Mouse (Mus musculus): ENCODE measurements around the gene Tube1.

The Tube1 gene

GRCm38 (mm10) chr10:39133462-39134310 is at the start of gene Tube1, which contains the start of gene Fam229b:
Gene Tube1, plus strand, starts transcription at chr10:39133976.
Gene Fam229b, minus strand, starts transcription at chr10:39133914.
- peak; percentile 94 to 95 for DNase-seq

GRCm38 (mm10) chr10:39096981-39097380 is 36.8 kb upstream of the Tube1 start:
- DNase-seq = peak; percentile 31 to 63

- no peak for DNase-seq
Measured at GRCm38 (mm10) chr10:39098746-39099145, 35.0 kb upstream of the Tube1 start.

DNA sequence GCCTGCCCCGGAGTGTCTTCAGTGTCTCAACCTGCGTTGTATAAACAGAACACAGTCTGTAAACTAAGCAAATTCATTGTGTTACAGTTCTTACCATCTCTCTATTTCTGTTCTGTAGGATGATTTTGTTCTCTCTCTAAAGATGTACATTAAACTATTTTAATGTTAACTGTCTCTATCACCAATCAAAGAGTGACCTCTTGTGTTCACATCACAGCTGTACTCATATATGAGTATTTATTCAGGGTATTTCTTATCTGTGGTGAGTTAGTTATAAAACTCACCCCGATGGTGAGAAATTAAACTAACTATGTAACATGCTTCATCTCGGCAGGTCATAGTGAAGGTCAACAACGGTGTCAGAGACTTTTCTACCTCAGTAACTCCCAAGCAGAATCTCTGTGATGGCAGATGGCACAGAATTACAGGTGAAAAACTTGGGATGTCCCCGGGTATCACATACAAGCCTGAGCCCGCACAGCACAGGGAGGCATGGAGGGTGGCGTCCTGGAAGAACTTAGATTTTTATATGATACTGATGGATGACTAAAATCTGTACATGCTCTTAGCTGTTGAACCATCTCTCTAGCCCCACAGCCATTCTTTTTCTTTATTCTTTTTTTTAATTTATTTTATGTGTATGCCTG is 28.9 kb upstream of the Tube1 start:
- DNase-seq = no peak

DNA sequence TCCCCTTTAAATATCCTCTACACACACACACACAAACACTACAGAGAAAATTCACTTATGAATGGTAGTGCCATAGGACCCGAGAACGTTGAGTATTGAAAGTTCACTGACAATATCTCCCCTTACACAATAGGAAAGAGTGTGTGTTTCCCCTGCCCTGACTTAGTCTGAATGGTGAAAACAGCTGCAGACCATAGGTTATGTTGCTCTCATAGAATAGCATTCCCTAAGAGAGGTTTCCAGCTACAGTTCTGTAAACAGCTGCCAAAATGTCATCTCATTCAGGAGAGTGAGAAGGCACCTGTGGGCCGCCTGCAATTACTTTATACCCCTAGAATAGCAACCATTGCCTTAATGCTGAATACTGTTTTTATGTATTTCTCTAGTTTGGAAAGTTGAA is 27.4 kb upstream of the Tube1 start:
- no peak for DNase-seq

DNA sequence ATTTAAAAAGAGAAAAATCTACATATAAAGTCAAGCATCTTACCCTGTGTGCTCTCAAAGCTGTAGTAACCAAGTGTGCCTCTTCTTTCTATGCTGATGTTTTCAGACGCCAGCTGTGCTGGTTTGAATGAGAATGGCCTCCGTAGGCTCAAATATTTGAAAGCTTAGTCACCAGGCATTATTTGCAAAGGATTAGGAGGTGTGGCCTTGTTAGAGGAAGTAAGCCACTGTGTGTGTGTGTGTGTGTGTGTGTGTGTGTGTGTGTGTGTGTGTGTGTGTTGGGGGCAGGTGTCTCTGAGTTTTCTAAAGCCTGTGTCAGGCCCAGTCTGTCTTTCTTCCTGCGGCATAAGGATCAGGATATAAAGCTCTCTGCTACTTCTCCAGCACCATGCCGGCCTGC is 26.8 kb upstream of the Tube1 start:
- DNase-seq = no peak

- DNase-seq = no peak
Measured at GRCm38 (mm10) chr10:39108837-39109488, 24.8 kb upstream of the Tube1 start.

DNA sequence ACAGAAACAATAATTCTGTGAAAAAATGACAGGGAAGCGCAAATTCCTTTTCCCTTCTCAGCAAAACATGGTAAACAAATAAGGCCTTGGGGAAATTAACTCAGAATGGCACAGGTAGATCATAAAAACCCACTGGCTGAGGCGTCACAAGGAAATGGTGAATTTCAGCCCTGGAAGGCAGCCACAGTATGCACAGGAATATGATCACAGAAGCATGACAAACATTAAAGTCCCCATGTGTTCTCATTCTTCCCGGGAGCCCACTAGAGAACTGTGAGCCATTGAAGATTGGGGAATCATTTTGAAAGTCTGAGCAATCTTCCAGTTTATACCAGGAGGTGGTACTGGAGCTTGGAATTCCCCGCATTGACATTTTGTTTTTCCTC is 24.3 kb upstream of the Tube1 start:
- no peak for DNase-seq

- DNase-seq = no peak
Measured at GRCm38 (mm10) chr10:39121412-39121811, 12.4 kb upstream of the Tube1 start.

DNA sequence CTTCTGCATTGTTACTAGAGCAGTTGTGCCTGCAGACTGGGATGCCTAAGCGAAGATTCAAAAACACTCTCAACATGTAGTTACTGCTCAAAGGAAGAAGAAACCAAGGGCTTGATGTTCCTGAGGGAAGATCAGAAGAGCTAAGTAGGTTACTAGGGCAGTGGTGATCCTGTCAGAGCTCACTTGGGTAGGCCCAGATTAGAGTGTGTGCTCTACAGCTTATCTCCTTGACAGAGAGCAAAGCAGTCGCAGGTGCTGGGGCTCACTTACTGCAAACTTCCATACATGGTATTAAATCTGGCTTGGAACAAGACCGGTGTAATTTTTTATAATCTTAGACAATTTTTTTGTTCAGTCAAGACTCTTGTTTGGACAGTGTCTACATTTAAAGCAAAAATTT is 4.0 kb downstream of the Tube1 start:
- no peak for DNase-seq

DNA sequence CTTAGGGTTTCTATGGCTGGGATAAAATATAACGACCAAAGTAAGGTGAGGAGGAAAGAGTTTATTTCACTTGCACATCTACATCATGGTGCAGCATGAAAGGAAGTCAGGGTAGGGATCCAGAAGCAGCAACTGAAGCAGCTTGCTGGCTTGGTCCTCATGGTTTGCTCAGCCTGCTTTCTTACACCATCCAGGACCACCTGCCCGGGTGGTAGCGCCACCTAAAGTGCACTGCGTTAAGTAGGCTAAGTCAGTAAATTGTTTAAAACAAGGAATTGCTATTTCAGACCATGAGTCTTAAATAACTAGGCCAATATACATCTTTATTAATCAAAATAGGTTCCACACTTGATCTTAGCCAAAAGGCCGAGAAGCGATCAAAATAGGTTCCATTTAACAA is 5.0 kb downstream of the Tube1 start:
- DNase-seq = no peak

DNA sequence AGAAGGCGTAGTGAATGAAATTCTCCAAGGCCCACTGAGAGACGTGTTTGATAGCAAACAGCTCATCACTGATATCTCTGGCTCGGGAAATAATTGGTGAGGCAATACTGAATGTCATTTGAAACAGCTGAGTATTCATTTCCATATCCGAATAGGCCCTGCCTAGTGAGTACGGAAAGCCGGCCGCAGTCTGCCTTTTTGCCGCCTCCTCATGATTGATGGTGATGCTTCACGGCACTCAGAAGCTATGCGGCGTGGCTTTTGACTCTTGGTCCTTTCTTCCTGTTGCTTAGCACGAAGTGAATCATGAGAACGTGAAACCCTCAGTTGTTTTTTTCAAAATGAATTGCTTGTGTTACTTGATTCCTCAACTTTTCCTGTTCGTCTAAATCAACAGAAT is 7.1 kb downstream of the Tube1 start:
- no peak for DNase-seq

DNA sequence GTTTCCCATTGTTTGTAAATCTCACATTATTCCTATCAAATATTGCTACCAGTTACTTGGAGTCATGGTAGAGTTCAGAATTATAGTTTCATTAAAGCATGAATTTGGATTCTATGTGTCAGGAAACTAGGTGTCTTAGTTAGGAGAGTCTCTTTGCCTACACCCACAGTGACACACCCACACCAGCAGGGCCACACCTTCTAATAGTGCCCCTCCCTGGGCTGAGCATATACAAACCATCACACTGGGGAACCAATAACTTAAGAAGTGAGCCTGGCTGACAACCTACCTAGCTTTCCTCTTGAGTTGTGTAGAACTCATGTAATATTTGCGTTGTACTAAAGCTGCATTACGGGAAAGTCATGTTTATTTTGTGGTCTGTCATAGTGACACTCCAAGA is 7.6 kb downstream of the Tube1 start:
- no peak for DNase-seq

GRCm38 (mm10) chr10:39142216-39142615 is 8.4 kb downstream of the Tube1 start:
- no peak for DNase-seq

DNA sequence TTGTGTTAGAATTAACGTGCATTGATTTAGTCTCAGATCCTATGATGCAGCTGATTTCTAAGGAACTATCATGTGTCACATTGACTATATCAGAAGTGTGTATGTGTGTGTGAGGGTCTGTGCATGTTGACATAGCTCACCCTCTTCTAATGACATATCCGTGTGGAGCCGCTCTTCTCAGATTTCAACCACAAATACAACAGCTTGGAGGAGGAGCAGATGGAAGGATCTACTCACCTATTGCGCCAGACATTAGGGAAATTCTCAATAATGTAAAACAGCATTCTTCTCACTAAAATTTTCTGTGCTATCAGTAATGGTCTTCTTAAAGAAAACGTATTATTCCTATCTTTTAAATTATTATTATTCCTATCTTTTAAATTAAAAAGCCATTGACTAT is 22.9 kb downstream of the Tube1 start:
- no peak for DNase-seq

DNA sequence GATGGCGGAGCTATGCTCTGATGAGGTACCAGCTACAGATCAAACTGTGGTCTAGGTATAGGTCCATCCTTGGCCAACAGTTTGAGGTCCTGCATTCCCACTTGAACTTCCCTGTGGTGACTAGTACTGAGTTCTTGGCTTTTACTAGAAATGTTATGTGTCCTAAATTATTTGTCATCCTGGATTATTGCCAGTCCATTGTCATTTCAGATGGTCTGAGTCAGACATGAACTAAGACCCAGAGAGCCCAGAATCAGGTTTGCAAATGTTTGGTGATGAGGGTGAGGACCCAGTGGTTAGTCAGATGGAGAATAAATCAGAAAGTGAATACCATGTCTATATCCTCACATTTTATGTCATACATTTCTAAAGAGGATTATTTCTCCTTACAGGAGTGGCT is 23.5 kb downstream of the Tube1 start:
- DNase-seq = no peak

DNA sequence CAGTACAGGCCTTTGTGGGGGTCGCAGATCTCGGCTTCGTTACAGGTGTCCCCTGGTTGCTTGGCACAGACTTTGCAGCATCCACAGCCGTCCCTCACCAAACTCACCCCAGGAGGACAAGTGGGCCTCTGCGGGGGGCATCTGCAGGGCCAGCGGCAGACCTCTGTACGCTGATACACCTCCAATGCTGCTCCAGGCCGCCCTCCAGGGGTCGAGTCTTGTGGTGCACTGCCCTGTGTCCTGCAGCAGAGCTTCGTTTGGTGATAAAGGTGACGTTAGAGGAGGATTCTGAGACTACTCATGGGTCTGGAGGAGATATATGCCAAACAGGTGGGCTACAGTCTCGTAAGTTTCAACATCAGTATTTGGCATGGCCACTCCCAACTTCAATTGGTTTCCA is 24.5 kb downstream of the Tube1 start:
- DNase-seq = no peak

DNA sequence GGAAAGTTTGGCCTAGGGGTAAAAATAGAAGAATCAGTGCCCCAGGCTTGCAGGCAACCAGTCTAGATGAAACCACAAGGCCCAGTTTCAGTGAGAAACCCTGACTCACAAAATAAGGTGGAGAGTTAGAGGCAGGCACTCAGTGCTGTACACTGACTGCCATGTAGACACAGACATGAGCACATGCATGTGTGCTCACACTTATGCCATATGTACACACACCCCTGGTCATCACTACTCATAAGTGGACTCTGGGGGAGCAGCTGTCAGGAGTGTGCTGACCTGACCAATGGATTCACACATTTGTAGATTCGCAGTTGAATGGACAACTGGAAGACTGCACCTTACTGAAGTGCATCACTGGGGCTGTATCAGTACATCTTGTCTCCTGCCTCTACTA is 27.6 kb downstream of the Tube1 start:
- no peak for DNase-seq

DNA sequence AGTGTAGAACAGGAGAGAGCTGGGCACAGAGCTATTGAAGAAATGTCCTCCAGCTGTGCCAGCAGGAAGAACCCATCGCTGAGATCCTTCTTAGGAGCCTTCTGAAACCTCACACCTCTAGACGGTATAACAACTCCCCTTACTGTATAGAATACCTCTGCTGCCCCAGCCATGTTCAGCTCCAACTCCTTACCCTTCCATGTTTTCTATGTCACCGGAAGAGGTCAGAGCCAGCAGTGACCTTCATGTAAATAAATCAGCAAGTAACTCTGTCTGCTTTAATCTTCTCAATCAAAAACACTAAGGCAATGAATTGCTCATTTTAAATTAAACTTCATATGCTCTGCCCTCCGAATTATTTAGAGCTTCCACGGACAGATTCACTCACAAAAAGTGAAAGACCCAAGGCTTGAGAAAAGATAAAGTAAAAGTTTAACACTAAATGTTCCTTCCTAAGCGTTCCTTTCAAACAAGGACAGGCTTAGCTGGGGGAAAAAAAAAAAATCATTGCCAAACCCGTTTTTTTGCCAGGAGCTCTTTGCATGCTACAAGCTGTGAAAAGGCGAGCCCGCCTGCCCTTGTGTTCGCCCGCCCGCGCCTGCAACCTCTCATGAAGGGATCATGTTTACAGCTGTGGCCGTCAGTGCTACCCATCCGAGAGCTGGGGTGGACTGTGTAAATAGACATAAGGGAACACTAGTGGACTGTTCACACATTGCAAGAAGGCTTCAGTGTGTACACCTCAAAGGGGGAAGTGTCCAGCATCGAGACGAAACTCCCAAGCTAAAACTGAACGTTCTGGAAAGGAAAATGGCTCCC is 29.1 kb downstream of the Tube1 start:
- DNase-seq = peak in 1 of 2 experiments; percentile 15

- no peak for DNase-seq
Measured at GRCm38 (mm10) chr10:39163694-39164093, 29.9 kb downstream of the Tube1 start, which contains the start of gene Ccn6. Gene Ccn6, minus strand, starts transcription at chr10:39163794.

- peak; percentile 62 to 69 for DNase-seq
Measured at GRCm38 (mm10) chr10:39165632-39166115, 31.9 kb downstream of the Tube1 start.

- no peak for DNase-seq
Measured at GRCm38 (mm10) chr10:39167611-39168010, 33.8 kb downstream of the Tube1 start.

DNA sequence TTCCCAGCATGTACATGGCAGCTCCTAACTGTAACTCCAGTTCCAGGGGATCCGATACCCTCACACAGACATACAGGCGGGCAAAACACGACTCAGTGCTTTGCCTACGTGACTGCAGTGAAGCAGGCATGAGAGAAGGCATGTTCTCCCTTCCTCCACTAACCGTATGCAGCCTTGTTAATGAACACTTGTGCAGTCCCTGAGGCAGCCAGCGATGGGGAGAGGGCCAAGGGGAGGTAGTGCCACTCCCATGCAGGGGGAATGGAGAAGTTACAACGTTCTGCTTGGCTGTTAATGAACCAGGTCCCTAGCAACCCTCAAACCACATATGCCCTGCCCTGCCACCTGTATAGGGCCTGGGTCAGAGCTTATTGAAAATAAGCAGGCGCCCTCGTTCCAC is 35.9 kb downstream of the Tube1 start:
- peak in 1 of 2 experiments; percentile 12 for DNase-seq
